Mouse (Mus musculus) cortical plate, adult 2 months (tissue): ENCODE data around the gene Bsg. TPM values are rescaled to one million over a fixed set of nuclear protein-coding genes. Genes with fewer than 3 reads are reported as not detected.

Experiments
- H3K27ac ChIP-seq: fragments of 200-500 bp; 2 replicates; pipeline ENCODE4 v1.5.1; 2012; ENCODE audit warnings: low read length, control low read depth, inconsistent platforms; ENCODE audit not compliant: insufficient read depth
- H3K4me1 ChIP-seq: fragments of 200-500 bp; 2 replicates; pipeline ENCODE4 v1.6.1; 2011; ENCODE audit warnings: low read length; ENCODE audit not compliant: control insufficient read depth, insufficient read depth
- H3K4me3 ChIP-seq: fragments of 200-500 bp; 2 replicates; pipeline ENCODE4 v1.5.1; 2011; ENCODE audit warnings: mild to moderate bottlenecking, low read length, control low read depth; ENCODE audit not compliant: insufficient read depth
- CTCF ChIP-seq: fragments of 200-500 bp; IDR thresholded peaks from 2 replicates; pipeline ENCODE4 v1.5.1; 2011; ENCODE audit warnings: mild to moderate bottlenecking, control low read depth, low read length; ENCODE audit not compliant: insufficient read depth; ENCODE audit errors: extremely low read depth
- POLR2A ChIP-seq: fragments of 200-500 bp; IDR thresholded peaks from 2 replicates; pipeline ENCODE4 v1.6.1; 2011; ENCODE audit warnings: mild to moderate bottlenecking, low read length, control low read depth; ENCODE audit not compliant: insufficient read depth; ENCODE audit errors: extremely low read depth
- polyA plus RNA-seq: library from polyadenylated mRNA; depleted of rRNA; stranded (reverse); fragments of >200 nt; gene quantifications from 2 replicates; pipeline ENCODE4 v1.2.3, GENCODE M21; 2012

The Bsg gene
- polyA plus RNA-seq, 1 experiment = 1,074 TPM

GRCm38 (mm10) chr10:79740863-79741262 is 36.6 kb downstream of the Bsg start:
- peaks cover 3% of the 10 kb centered on the region for H3K4me1 ChIP-seq
- H3K4me3 ChIP-seq = no peak overlapping the region
- TF ChIP-seq POLR2A (no peak), CTCF (no peak)
- no peak overlapping the region for H3K27ac ChIP-seq

- Histone ChIP-seq H3K27ac (no peak overlapping the region), H3K4me1 (peaks cover 3% of the 10 kb centered on the region), H3K4me3 (no peak overlapping the region)
- TF ChIP-seq CTCF (no peak), POLR2A (no peak)
Observed at GRCm38 (mm10) chr10:79743161-79743560, 38.9 kb downstream of the Bsg start.

GRCm38 (mm10) chr10:79743650-79744365 is 39.5 kb downstream of the Bsg start:
- no peak overlapping the region for H3K4me3 ChIP-seq
- no peak for TF ChIP-seq CTCF
- no peak for TF ChIP-seq POLR2A
- H3K27ac ChIP-seq = no peak overlapping the region
- peaks cover 3% of the 10 kb centered on the region for H3K4me1 ChIP-seq

- H3K4me1 ChIP-seq = peaks cover 3% of the 10 kb centered on the region
- peak overlapping the region; percentile 72; the same call in 1 of the 2 replicates for H3K4me3 ChIP-seq
- no peak for TF ChIP-seq POLR2A
- TF ChIP-seq CTCF = no peak
- H3K27ac ChIP-seq = no peak overlapping the region
Observed at GRCm38 (mm10) chr10:79745411-79745810, 41.1 kb downstream of the Bsg start.

GRCm38 (mm10) chr10:79745898-79746773 is 41.8 kb downstream of the Bsg start, which contains the start of gene Polrmt:
Polrmt (minus strand) TSS chr10:79746581.
- TF ChIP-seq CTCF = no peak
- TF ChIP-seq POLR2A = peak; percentile 61; the same call in 1 of the 2 replicates
- H3K4me1 ChIP-seq = peaks cover 3% of the 10 kb centered on the region
- peak within 1 kb of the TSS; percentile 72 for H3K4me3 ChIP-seq
- no peak within 1 kb of the TSS for H3K27ac ChIP-seq

GRCm38 (mm10) chr10:79746774-79747151 is 42.5 kb downstream of the Bsg start:
- peaks cover 3% of the 10 kb centered on the region for H3K4me1 ChIP-seq
- no peak overlapping the region for H3K27ac ChIP-seq
- TF ChIP-seq POLR2A = no peak
- H3K4me3 ChIP-seq = no peak overlapping the region; the same call in 1 of the 2 replicates

- Histone ChIP-seq H3K4me1 (peaks cover 3% of the 10 kb centered on the region), H3K4me3 (no peak overlapping the region), H3K27ac (no peak overlapping the region)
- no peak for TF ChIP-seq POLR2A
- no peak for TF ChIP-seq CTCF
Observed at GRCm38 (mm10) chr10:79748496-79748895, 44.2 kb downstream of the Bsg start.

- H3K4me1 ChIP-seq = no peaks in the 10 kb centered on the region
- H3K27ac ChIP-seq = no peak within 1 kb of the TSS
- H3K4me3 ChIP-seq = peak within 1 kb of the TSS; percentile 45
- TF ChIP-seq POLR2A = no peak
- no peak for TF ChIP-seq CTCF
Observed at GRCm38 (mm10) chr10:79754856-79755516, 50.7 kb downstream of the Bsg start, which contains the start of gene Fgf22. Fgf22 (plus strand) TSS chr10:79755076.

GRCm38 (mm10) chr10:79755854-79756253 is 51.6 kb downstream of the Bsg start:
- Histone ChIP-seq H3K27ac (no peak overlapping the region), H3K4me3 (no peak overlapping the region; the same call in 1 of the 2 replicates), H3K4me1 (no peaks in the 10 kb centered on the region)
- no peak for TF ChIP-seq POLR2A
- no peak for TF ChIP-seq CTCF
